In genomic region chr1:19236051-19236450, GRCm38 (mm10) we compare ENCODE assay signal across 19 mouse cellular contexts. TPM values are rescaled to one million over a fixed set of nuclear protein-coding genes. Genes with fewer than 3 reads are reported as not detected.
DNase-seq lines count a peak whose midpoint lies in the region; ATAC-seq lines count a peak whose summit lies in the region.
"Had no signal": no experiment of that assay in that cellular context is flagged by ENCODE, and none has a peak within 500 bp of the region (broad histone marks: within the 10 kb centered on the region; RNA-seq: fewer than 3 reads in every experiment).

No protein-coding gene starts in this region.

- H3K27ac ChIP-seq in kidney, embryonic 16.5 days (ENCODE audit: low read length): no peak overlapping the region
- no peak overlapping the region for H3K27ac ChIP-seq in limb, embryonic 10.5 days
- peak overlapping the region; percentile 77 for H3K27ac ChIP-seq in midbrain, embryonic 16.5 days (ENCODE audit: low read length)
- H3K27ac ChIP-seq in hindbrain, embryonic 12.5 days: no peak overlapping the region
- H3K27ac ChIP-seq: embryonic facial prominence, embryonic 12.5 days; forebrain, embryonic 13.5 days; hindbrain, embryonic 13.5 days had no signal

- no peaks in the 10 kb centered on the region for H3K36me3 ChIP-seq in kidney, embryonic 16.5 days (ENCODE audit: insufficient read depth, low read length)
- no peaks in the 10 kb centered on the region for H3K36me3 ChIP-seq in limb, embryonic 10.5 days
- H3K36me3 ChIP-seq in midbrain, embryonic 16.5 days (ENCODE audit: control insufficient read depth, insufficient read depth, low read length): no peaks in the 10 kb centered on the region
- no peaks in the 10 kb centered on the region for H3K36me3 ChIP-seq in hindbrain, embryonic 12.5 days
- H3K36me3 ChIP-seq: embryonic facial prominence, embryonic 12.5 days; heart, embryonic 12.5 days; hindbrain, embryonic 13.5 days had no signal

- H3K4me3 ChIP-seq in kidney, embryonic 16.5 days (ENCODE audit: low read length): no peak overlapping the region
- H3K4me3 ChIP-seq in limb, embryonic 10.5 days: 0 out of 2 replicates have a peak overlapping the region, but pooled peaks have one; percentile 18
- no peak overlapping the region for H3K4me3 ChIP-seq in midbrain, embryonic 16.5 days (ENCODE audit: low read depth, low read length)
- H3K4me3 ChIP-seq in hindbrain, embryonic 12.5 days: no peak overlapping the region
- H3K4me3 ChIP-seq: embryonic facial prominence, embryonic 12.5 days; forebrain, embryonic 13.5 days; heart, embryonic 12.5 days; hindbrain, embryonic 13.5 days had no signal

- 0 out of 2 replicates have a peak, but pooled peaks cover 2% of the 10 kb centered on the region for H3K4me1 ChIP-seq in kidney, embryonic 16.5 days (ENCODE audit: insufficient read depth, low read length)
- H3K4me1 ChIP-seq in limb, embryonic 10.5 days: peaks cover 39% of the 10 kb centered on the region
- peaks cover 3% of the 10 kb centered on the region for H3K4me1 ChIP-seq in midbrain, embryonic 16.5 days (ENCODE audit: control insufficient read depth, insufficient read depth, low read length)
- H3K4me1 ChIP-seq in hindbrain, embryonic 12.5 days: no peaks in the 10 kb centered on the region
- H3K4me1 ChIP-seq: forebrain, embryonic 13.5 days had no signal

- 0 out of 2 replicates have a peak, but pooled peaks cover 2% of the 10 kb centered on the region for H3K9me3 ChIP-seq in kidney, embryonic 16.5 days (ENCODE audit: low read length)
- no peaks in the 10 kb centered on the region for H3K9me3 ChIP-seq in limb, embryonic 10.5 days (replicated peaks)
- H3K9me3 ChIP-seq in midbrain, embryonic 16.5 days (replicated peaks; ENCODE audit: control insufficient read depth, low read length, poor library complexity, severe bottlenecking): no peaks in the 10 kb centered on the region
- H3K9me3 ChIP-seq in hindbrain, embryonic 12.5 days (replicated peaks): no peaks in the 10 kb centered on the region
- H3K9me3 ChIP-seq: embryonic facial prominence, embryonic 12.5 days; forebrain, embryonic 13.5 days; heart, embryonic 12.5 days; hindbrain, embryonic 13.5 days had no signal

- no peak for ATAC-seq in kidney, embryonic 16.5 days (ENCODE audit: low FRiP score, low TSS enrichment)
- ATAC-seq in midbrain, embryonic 16.5 days: no peak
- ATAC-seq in hindbrain, embryonic 12.5 days (ENCODE audit: low FRiP score): no peak
- ATAC-seq: forebrain, embryonic 13.5 days; forebrain, postnatal 0 days had no signal

- H3K9ac ChIP-seq in kidney, embryonic 16.5 days (replicated peaks; ENCODE audit: low read length): no peak overlapping the region
- no peak overlapping the region for H3K9ac ChIP-seq in midbrain, embryonic 16.5 days (ENCODE audit: low read depth, low read length)
- no peak overlapping the region for H3K9ac ChIP-seq in hindbrain, embryonic 12.5 days
- H3K9ac ChIP-seq: embryonic facial prominence, embryonic 12.5 days; forebrain, embryonic 13.5 days; forebrain, postnatal 0 days; heart, embryonic 12.5 days; hindbrain, embryonic 13.5 days had no signal

- H3K27me3 ChIP-seq in kidney, embryonic 16.5 days (ENCODE audit: insufficient read depth, low read length): peaks cover 79% of the 10 kb centered on the region
- peaks cover 97% of the 10 kb centered on the region for H3K27me3 ChIP-seq in limb, embryonic 10.5 days (ENCODE audit: low read depth, poor library complexity, severe bottlenecking)
- H3K27me3 ChIP-seq in midbrain, embryonic 16.5 days (ENCODE audit: control insufficient read depth, insufficient read depth, low read depth, low read length): peaks cover 54% of the 10 kb centered on the region
- H3K27me3 ChIP-seq in hindbrain, embryonic 12.5 days: peaks cover 82% of the 10 kb centered on the region

- WGBS in kidney, embryonic 16.5 days: 8% methylated on average over 5 of the region's 5 CpGs
- 4% methylated on average over 5 of the region's 5 CpGs for WGBS in limb, embryonic 10.5 days
- 4% methylated on average over 5 of the region's 5 CpGs for WGBS in midbrain, embryonic 16.5 days
- WGBS in hindbrain, embryonic 12.5 days: 1% methylated on average over 5 of the region's 5 CpGs

- H3K4me2 ChIP-seq in kidney, embryonic 16.5 days (replicated peaks; ENCODE audit: low read depth, low read length): no peak overlapping the region
- no peak overlapping the region for H3K4me2 ChIP-seq in midbrain, embryonic 16.5 days (ENCODE audit: low read length)
- no peak overlapping the region for H3K4me2 ChIP-seq in hindbrain, embryonic 12.5 days (replicated peaks)
- H3K4me2 ChIP-seq: forebrain, embryonic 13.5 days; heart, embryonic 12.5 days; hindbrain, embryonic 13.5 days had no signal

- DNase-seq in embryo, embryonic 11 days: peak; percentile 2
- no peak for DNase-seq in embryo, embryonic 10 days (ENCODE audit: low spot score)
- peak; percentile 5 for DNase-seq in kidney, adult 9 months
- no peak for DNase-seq in limb, embryonic 10.5 days (ENCODE audit: low spot score)
- DNase-seq in thymus, postnatal 14 days: no peak
- DNase-seq: adrenal gland, postnatal 10 days; cerebellum, adult 11 months; cerebellum, adult 8-10 months; cerebellum, postnatal 14 days; forebrain, postnatal 0 days; gastrocnemius, postnatal 14 days had no signal

RNA-seq across cellular contexts. Expression of gene Tfap2b, which starts 27.3 kb away (rescaled TPM):
- 54.5 and 62.1 TPM in 2 replicates for polyA plus RNA-seq in kidney, embryonic 16.5 days (2015; fragmentation: Nextera tagmentation; extraction: Ambion mirVana)
- polyA plus RNA-seq in limb, embryonic 10.5 days (2016; fragmentation: Nextera tagmentation; extraction: Ambion mirVana): 6.7 and 19.7 TPM in 2 replicates
- polyA plus RNA-seq in midbrain, embryonic 16.5 days (2015; fragmentation: Nextera tagmentation; extraction: Ambion mirVana): 141 and 223 TPM in 2 replicates
- polyA plus RNA-seq in hindbrain, embryonic 12.5 days (2016; fragmentation: Nextera tagmentation; extraction: Ambion mirVana): 85.5 and 91.2 TPM in 2 replicates
- polyA plus RNA-seq: C2C12 had no signal

Comparison
In these comparisons a context has a peak if more than half of its experiments do, and no peak if none do; other contexts are left out.
1. DNase-seq: peak in embryo, embryonic 11 days (single experiment) and kidney, adult 9 months (single experiment); none in embryo, embryonic 10 days (single experiment), limb, embryonic 10.5 days (single experiment) and thymus, postnatal 14 days (single experiment).